Mouse (Mus musculus) urinary bladder, postnatal 10 days (tissue): ENCODE measurements around the gene Nectin2.
"Not testable (repeated sequence)": the region's sequence is repeated elsewhere in the genome, so short reads cannot be mapped to it uniquely, and the experiment has no call there.

Source experiments
- DNase-seq: peaks from one replicate; pipeline ENCODE4 v3.0.0; 2022; ENCODE audit warnings: low spot score

Gene Nectin2

GRCm38 (mm10) chr7:19688101-19688500 is 62.2 kb downstream of the Nectin2 start:
- no peak for DNase-seq

DNA sequence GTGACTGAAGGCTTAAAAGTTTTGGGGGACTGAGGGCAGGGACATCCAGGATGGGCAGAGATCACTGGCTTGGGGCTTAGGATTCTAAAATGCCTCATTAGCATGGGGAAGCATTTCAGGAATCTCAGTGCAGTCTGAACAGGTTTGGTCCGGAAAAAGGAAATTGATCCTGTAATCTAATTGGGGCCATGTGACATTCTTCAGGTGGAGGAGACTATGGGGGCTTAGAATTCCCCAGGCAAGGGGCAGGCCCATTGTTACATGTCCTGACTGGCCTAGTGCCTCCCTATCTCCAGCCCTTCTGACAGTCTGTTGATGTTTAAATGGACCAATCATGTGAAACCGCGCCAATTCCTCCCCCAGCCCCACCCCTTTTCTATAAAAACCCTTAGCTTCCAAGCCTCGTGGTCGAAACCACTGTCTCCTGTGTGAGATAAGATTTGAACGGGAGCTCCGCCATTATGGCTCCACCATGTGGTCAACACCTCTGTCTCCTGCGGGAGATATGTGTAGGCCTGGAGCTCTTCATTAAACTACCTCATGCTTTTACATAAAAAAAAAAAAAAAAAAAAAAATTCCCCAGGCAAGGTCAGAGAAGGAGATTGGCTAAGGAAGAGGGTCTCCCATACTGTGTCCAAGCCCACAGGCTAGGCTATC is 63.2 kb downstream of the Nectin2 start:
- DNase-seq, result not testable (repeated sequence)

GRCm38 (mm10) chr7:19686521-19686920 is 63.8 kb downstream of the Nectin2 start:
- DNase-seq, result no peak

- DNase-seq, result no peak
Measured at GRCm38 (mm10) chr7:19685374-19685773, 64.9 kb downstream of the Nectin2 start.

DNA sequence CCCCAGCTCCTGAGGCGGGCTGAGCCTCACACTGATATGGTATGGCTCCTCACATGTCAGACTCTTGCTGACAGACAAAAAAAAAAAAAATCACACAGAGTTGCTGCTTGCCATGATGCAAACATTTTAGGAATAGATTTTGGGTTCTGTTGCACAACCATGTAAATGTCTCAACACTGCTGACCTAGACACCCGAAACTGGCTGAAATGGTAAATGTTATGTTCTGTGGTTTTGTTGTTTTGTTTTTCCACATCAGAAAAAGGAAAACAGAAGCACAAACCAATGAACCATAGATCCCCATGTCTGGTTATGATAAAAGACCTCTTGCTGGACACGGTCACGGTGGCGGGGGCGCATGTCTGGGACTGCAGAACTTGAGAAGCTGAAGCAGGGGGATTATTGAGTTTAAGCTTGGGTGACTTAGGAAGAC is 66.5 kb downstream of the Nectin2 start:
- no peak for DNase-seq

DNA sequence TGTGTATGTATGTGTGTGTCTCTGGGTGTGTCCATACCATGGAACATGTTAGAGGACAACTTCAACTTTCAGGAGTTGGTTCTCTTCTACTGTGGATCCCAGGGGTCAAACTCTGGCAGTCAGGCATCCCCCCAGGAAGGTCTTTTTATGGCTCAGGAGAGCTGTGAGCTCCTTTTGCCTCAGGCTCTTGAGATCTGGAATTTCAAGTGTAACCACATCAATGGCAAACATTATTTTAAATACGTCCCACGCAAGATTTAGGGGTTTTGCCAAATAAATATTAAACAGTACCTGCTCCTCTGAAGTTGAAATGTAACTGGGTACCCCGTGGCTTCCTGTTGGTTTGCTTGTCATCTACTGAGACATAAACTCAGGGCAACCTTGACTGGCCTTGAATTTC is 67.3 kb downstream of the Nectin2 start:
- DNase-seq, result no peak

GRCm38 (mm10) chr7:19681202-19681694 is 69.0 kb downstream of the Nectin2 start, which contains the start of the genes Gm44805 and Apoc4:
Gm44805 (minus strand) TSS chr7:19681423.
Apoc4 (minus strand) TSS chr7:19681479.
- no peak for DNase-seq

DNA sequence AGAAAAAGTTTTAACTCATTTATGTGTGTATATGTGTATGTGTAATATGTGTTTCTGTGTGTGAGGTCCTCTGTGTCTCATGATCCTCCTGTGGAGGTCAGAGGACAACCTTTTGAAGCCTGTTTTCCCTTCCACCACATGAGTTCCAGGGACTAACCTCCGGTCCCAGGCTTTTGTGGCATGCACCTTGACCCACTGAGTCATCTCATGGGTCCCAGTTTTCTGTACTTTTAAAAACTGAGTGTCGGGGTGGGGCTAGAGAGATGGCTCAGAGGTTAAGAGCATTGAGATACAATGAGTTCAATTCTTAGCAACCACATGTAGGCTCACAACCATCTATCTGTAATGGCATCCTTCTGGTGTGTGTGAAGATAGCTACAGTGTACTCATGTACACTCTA is 69.6 kb downstream of the Nectin2 start:
- no peak for DNase-seq

GRCm38 (mm10) chr7:19678901-19679300 is 71.4 kb downstream of the Nectin2 start:
- no peak for DNase-seq

DNA sequence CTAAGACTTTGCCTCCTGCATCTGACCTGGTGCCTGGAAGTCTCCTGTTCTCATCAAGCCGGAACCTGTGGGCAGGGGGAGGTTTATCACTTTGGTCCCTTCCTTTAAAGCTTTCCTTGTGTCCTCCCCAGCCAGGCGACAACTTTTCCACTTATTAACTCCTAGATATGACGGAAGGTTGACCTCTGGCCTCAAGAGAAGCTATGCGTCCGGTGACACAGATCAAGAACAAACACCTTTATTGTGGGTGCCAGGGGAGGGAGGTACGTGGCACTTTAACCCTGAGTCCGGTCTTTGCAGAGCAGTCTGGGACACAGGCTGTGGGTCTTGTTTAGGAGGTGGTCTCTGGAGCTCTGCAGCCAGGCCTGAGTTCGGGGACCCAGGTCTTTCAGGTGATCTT is 72.4 kb downstream of the Nectin2 start, which contains the start of gene Apoc2:
Gene Apoc2, minus strand, starts transcription at position 70 of the 400 bp plus-strand sequence.
- DNase-seq, result no peak

DNA sequence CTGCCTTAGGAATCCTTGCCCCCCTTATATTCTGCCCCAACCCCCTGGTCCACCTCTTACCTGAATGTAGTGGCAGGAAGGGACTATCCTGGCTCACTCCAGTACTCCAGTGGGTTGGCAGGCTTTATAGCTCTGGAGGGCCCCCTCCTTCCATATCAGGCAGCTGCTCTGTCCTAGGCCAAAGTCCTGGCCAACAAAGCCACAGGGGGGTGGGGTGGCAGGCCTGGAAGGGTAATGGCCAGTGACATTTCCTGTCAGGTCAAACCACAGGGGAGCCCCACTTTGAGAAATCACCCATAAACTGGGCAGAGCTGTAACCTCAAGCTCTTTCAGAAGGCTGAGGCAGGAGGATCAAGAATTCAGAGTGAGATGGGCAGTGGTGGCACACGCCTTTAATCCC is 73.6 kb downstream of the Nectin2 start:
- no peak for DNase-seq

GRCm38 (mm10) chr7:19675824-19676223 is 74.5 kb downstream of the Nectin2 start:
- no peak for DNase-seq

GRCm38 (mm10) chr7:19673083-19673699 is 77.1 kb downstream of the Nectin2 start:
- DNase-seq, result no peak

DNA sequence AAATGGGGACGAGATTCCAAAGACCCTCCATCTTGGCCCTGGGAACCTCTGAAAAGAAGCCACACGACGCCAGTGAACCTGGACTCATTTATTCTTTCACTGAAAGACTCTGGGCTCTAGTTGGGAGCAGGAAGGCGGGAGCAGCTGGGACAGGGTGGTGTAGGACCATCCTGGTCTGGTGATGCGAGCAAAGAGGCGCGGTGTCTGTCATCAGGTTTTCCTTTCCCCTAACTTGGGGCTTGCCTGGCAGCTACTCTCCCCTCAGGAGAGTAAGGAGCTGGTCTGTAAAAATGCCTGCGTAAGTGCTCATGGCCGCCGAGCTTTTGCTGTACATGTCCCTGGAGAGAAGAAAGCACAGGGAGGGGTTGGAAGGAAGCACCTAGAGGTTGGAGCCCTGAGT is 78.8 kb downstream of the Nectin2 start:
- no peak for DNase-seq

DNA sequence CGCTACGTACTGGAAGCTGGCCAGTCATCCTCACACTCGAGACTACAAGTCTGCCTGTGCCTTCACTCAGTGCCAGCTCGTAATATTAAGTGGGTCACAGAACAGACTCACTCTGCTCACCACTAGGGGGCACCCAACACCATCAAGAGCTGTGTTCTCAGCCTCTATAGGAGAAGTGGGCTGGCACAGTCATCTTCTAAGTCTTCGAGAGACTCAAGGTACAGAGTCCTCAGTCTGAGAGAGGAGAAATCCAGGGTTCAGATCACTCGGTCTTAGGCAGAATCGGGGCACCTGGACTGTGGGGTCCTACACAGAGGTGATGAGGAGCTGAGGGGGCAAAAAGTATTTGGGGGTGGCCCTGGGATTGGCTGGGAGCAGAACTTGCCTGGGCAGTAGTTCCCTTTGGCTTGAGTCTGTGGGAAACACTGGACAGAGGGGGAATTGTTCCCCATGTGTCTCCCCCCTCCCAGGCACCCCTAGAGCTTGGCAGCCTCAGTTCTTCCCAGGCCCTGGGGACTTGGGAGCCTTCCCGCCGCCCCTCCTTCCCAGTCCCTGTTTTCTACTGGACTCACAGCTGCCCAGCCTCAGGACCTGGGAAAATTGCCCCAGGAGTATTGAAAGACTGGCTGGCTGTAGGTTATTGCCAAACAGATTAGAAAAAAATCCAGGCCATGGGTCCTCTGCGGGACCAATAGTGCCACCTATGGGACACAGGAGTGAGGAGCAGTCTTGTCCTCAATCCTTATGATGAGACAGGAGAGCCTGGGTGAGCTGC is 81.1 kb downstream of the Nectin2 start:
- peak; percentile 81 for DNase-seq

- DNase-seq, result no peak
Measured at GRCm38 (mm10) chr7:19667434-19667833, 82.8 kb downstream of the Nectin2 start.

GRCm38 (mm10) chr7:19666750-19667149 is 83.5 kb downstream of the Nectin2 start:
- no peak for DNase-seq
